Comparison of ENCODE assay signal across 8 mouse cellular contexts in the genomic region with DNA sequence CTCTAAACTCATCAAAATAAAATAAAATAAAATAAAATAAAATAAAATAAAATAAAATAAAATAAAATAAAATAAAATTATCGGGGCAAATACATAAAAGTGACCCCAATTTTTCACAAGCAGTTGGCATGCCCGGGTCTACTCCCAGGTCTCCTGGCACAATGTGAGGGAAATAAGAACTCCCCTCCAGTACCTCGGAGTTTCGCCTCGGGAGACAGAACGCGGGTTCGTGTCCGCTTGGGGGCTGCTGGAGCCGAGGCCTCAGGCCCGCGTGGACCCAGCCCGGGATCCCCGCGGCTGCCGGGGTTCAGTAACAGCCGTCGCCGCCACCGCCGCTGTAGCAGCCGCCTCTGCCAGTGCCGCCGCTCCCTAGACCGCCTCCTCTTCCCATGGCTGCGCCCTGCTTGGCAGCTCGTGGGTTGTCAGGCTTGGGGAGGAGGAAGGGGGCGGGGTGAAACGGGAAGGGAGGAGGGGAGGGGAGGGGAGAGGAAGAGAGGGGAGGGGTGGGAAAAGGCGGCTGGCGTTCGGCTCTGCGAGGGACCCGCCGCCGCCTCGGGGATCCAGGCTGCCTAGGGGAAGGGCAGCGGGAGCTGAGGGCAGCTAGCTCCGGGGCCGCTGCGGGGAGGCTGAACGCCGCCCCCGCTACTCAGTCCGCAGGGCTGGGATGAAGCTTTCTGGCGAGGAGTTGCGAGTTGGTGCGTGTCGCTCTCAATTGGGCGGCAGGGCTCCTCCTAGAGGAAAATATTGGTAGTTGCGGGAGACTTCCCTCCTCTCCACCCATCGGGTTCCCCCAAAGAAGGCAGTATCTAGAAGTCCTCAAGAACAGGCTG. TPM values are rescaled to one million over a fixed set of nuclear protein-coding genes. Genes with fewer than 3 reads are reported as not detected.
DNase-seq lines count a peak whose midpoint lies in the region; ATAC-seq and TF ChIP-seq lines count a peak whose summit lies in the region.

A gene (minus strand): TSS at position 686 of the 830 bp plus-strand sequence.

- peak within 1 kb of the TSS; percentile 86 for H3K4me3 ChIP-seq in E14TG2a.4 (replicated peaks; ENCODE audit: low read length)
- peak within 1 kb of the TSS; percentile 48 for H3K4me3 ChIP-seq in forebrain, embryonic 14.5 days (ENCODE audit: low read depth, low read length)
- H3K4me3 ChIP-seq in liver, embryonic 16.5 days (ENCODE audit: low read depth, low read length): peak within 1 kb of the TSS; percentile 64
- peak within 1 kb of the TSS; percentile 54 for H3K4me3 ChIP-seq in neural tube, embryonic 14.5 days (ENCODE audit: low read depth, low read length)

- H3K27ac ChIP-seq in forebrain, embryonic 14.5 days (ENCODE audit: low read depth, low read length): peak within 1 kb of the TSS; percentile 84
- peak within 1 kb of the TSS; percentile 84 for H3K27ac ChIP-seq in liver, embryonic 16.5 days (ENCODE audit: low read length)
- H3K27ac ChIP-seq in neural tube, embryonic 14.5 days (ENCODE audit: low read depth, low read length): peak within 1 kb of the TSS; percentile 78

- H3K4me2 ChIP-seq in forebrain, embryonic 14.5 days (ENCODE audit: low read length): peak within 1 kb of the TSS; percentile 72
- H3K4me2 ChIP-seq in liver, embryonic 16.5 days (ENCODE audit: low read depth, low read length): peak within 1 kb of the TSS; percentile 52
- peak within 1 kb of the TSS; percentile 96 for H3K4me2 ChIP-seq in neural tube, embryonic 14.5 days (ENCODE audit: low read depth, low read length)

- peak; percentile 71 for TF ChIP-seq CTCF in E14TG2a.4 (conservative IDR thresholded peaks at IDR 0.05; ENCODE audit: low read length)

- no peaks in the 10 kb centered on the region for H3K36me3 ChIP-seq in E14TG2a.4 (ENCODE audit: insufficient read depth, low read length)
- H3K36me3 ChIP-seq in forebrain, embryonic 14.5 days (ENCODE audit: control insufficient read depth, insufficient read depth, low read length): no peaks in the 10 kb centered on the region
- H3K36me3 ChIP-seq in liver, embryonic 16.5 days (ENCODE audit: control insufficient read depth, insufficient read depth): no peaks in the 10 kb centered on the region
- no peaks in the 10 kb centered on the region for H3K36me3 ChIP-seq in neural tube, embryonic 14.5 days (ENCODE audit: control insufficient read depth, insufficient read depth, low read length)

- peaks cover 9% of the 10 kb centered on the region for H3K4me1 ChIP-seq in E14TG2a.4 (replicated peaks; ENCODE audit: low read depth, low read length)
- no peaks in the 10 kb centered on the region; the same call in 1 of the 2 replicates for H3K4me1 ChIP-seq in forebrain, embryonic 14.5 days (ENCODE audit: control insufficient read depth, insufficient read depth, low read length)
- H3K4me1 ChIP-seq in liver, embryonic 16.5 days (ENCODE audit: control insufficient read depth, low read depth, low read length): no peaks in the 10 kb centered on the region; the same call in 1 of the 2 replicates
- H3K4me1 ChIP-seq in neural tube, embryonic 14.5 days (ENCODE audit: control insufficient read depth, insufficient read depth, low read length): peaks cover 7% of the 10 kb centered on the region; the same call in 1 of the 2 replicates

- H3K9ac ChIP-seq in forebrain, embryonic 14.5 days (ENCODE audit: low read length): peak within 1 kb of the TSS; percentile 54
- H3K9ac ChIP-seq in liver, embryonic 16.5 days (ENCODE audit: low read depth, low read length): peak within 1 kb of the TSS; percentile 50
- peak within 1 kb of the TSS; percentile 60 for H3K9ac ChIP-seq in neural tube, embryonic 14.5 days (replicated peaks; ENCODE audit: low read depth, low read length)

- peak; percentile 95 for ATAC-seq in forebrain, embryonic 14.5 days
- ATAC-seq in liver, embryonic 16.5 days (ENCODE audit: low read depth): peak; percentile 76
- peak; percentile 96 for ATAC-seq in neural tube, embryonic 14.5 days (ENCODE audit: low read depth)

- under 1% methylated on average over 49 of the region's 52 CpGs for WGBS in forebrain, embryonic 14.5 days
- under 1% methylated on average over 50 of the region's 52 CpGs for WGBS in large intestine, adult 2 months
- WGBS in liver, embryonic 16.5 days (ENCODE audit: insufficient replicate concordance): under 1% methylated on average over 42 of the region's 52 CpGs
- under 1% methylated on average over 48 of the region's 52 CpGs for WGBS in neural tube, embryonic 14.5 days

- intact Hi-C loops in heart, postnatal 10 days (cut with DNase I): loop anchor here (1.0 to 10.0 kb wide), 5 partner anchors 74 to 378 kb away; no protein-coding TSS in a partner anchor

- DNase-seq in c-Kit-positive CD71-positive TER-119-negative erythroid progenitor cells, embryonic 14.5 days (ENCODE audit: low read depth): peak; percentile 45
- peak; percentile 93 for DNase-seq in forebrain, embryonic 14.5 days (ENCODE audit: low spot score)
- DNase-seq in heart, postnatal 10 days: peak; percentile 93
- DNase-seq in large intestine, adult 2 months (ENCODE audit: low read depth, low spot score): peak; percentile 73
- peak; percentile 80 for DNase-seq in testis, postnatal 14 days (ENCODE audit: low spot score)

- H3K27me3 ChIP-seq in E14TG2a.4 (ENCODE audit: insufficient read depth, low read length): peaks cover 40% of the 10 kb centered on the region
- no peaks in the 10 kb centered on the region for H3K27me3 ChIP-seq in forebrain, embryonic 14.5 days (replicated peaks; ENCODE audit: control insufficient read depth, insufficient read depth, low read length)
- H3K27me3 ChIP-seq in liver, embryonic 16.5 days (ENCODE audit: control insufficient read depth, insufficient read depth, low read depth, low read length): no peaks in the 10 kb centered on the region; the same call in 1 of the 2 replicates
- H3K27me3 ChIP-seq in neural tube, embryonic 14.5 days (ENCODE audit: control insufficient read depth, insufficient read depth, low read length): no peaks in the 10 kb centered on the region

- no peaks in the 10 kb centered on the region for H3K9me3 ChIP-seq in E14TG2a.4 (ENCODE audit: low read length)
- H3K9me3 ChIP-seq in forebrain, embryonic 14.5 days (replicated peaks; ENCODE audit: control insufficient read depth, low read length): no peaks in the 10 kb centered on the region
- no peaks in the 10 kb centered on the region for H3K9me3 ChIP-seq in liver, embryonic 16.5 days (replicated peaks; ENCODE audit: control insufficient read depth, low read length)
- no peaks in the 10 kb centered on the region for H3K9me3 ChIP-seq in neural tube, embryonic 14.5 days (ENCODE audit: control insufficient read depth, low read length)

RNA-seq across cellular contexts. Expression of the gene that starts here (rescaled TPM):
- polyA plus RNA-seq in forebrain, embryonic 14.5 days (2014; fragmentation: Nextera tagmentation; extraction: Ambion mirVana): 5.9 and 7.5 TPM in 2 replicates
- total RNA-seq in heart, postnatal 10 days (2021): 100 to 1,000 TPM; 111 to 126 TPM
- 6.0 and 10.4 TPM in 2 replicates for polyA plus RNA-seq in large intestine, adult 2 months (2012; rRNA removed)
- 27.6 and 33.4 TPM in 2 replicates for polyA plus RNA-seq in liver, embryonic 16.5 days (2015; fragmentation: Nextera tagmentation; extraction: Ambion mirVana)
- 9.8 and 15.6 TPM in 2 replicates for polyA plus RNA-seq in neural tube, embryonic 14.5 days (2014; fragmentation: Nextera tagmentation; extraction: Ambion mirVana)

Comparison
In these comparisons a context has a peak if more than half of its experiments do, and no peak if none do; other contexts are left out.
1. Peak in every context shown above with its lines: DNase-seq, ATAC-seq, H3K4me3 ChIP-seq and H3K27ac ChIP-seq.